Mouse (Mus musculus): ENCODE data around the gene AI854703. TPM values are rescaled to one million over a fixed set of nuclear protein-coding genes. Genes with fewer than 3 reads are reported as not detected.

The AI854703 gene
- polyA plus RNA-seq, 2 experiments = 0.76 to 1.1 TPM

DNA sequence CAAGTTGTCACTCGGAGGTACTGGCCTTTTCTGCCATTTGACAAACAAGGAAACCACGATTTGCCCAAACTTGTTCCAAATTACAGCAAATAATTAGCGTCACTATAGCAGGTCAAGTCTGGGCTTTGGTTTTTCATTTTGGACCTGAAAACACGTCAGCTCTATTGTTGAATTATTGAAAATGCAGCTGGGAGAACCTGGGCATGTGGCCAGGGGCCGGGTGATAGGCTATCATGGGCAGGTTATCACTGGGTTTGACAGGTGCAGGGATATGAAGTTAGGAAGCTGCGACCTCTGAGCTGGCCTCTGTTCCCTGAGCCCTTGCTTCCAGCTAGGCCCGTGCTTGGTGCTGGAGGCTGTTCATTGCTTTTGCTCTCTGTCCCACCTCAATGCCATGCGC, 4.3 kb downstream of the AI854703 start:
- H3K4me1 ChIP-seq (ENCODE audit: control insufficient read depth, insufficient read depth, low read length) = no peaks in the 10 kb centered on the region
- WGBS = 85% methylated on average over 8 of the region's 8 CpGs
- H3K9ac ChIP-seq (ENCODE audit: low read depth, low read length, severe bottlenecking) = no peak overlapping the region
- no peaks in the 10 kb centered on the region for H3K9me3 ChIP-seq (ENCODE audit: control insufficient read depth, low read length)
- no peak overlapping the region for H3K4me3 ChIP-seq (replicated peaks; ENCODE audit: low read length)
- TF ChIP-seq POLR2A (IDR thresholded peaks at IDR 0.05; ENCODE audit: borderline replicate concordance, extremely low read depth, insufficient read depth, insufficient read length) = no peak
- H3K36me3 ChIP-seq (ENCODE audit: control insufficient read depth, insufficient read depth, low read length) = no peaks in the 10 kb centered on the region
- H3K27ac ChIP-seq (replicated peaks; ENCODE audit: low read depth, low read length) = no peak overlapping the region
- ATAC-seq (ENCODE audit: low FRiP score, low read depth) = no peak
- no peak for DNase-seq (ENCODE audit: low spot score)
- peaks cover 30% of the 10 kb centered on the region for H3K27me3 ChIP-seq (ENCODE audit: control insufficient read depth, insufficient read depth, low read length)
- H3K4me2 ChIP-seq (replicated peaks; ENCODE audit: low read depth, low read length, severe bottlenecking) = no peak overlapping the region

DNA sequence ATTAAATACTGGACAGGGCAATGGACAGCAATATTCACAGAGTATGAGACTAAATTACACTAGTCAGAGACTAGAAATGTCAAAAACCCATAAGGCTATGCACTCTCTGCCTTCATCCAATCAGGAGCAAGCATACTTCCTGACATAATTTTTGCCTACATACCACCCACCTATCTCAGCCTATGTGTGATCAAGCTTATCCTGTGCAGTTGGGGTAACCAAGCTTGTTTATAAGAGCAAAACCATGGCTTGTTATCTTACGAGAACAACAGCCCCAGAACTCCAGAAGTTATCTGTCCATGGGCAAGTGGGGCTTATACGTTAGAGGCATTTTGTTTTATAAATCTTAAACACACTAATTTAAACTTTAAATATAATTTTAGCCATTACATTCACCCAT, 8.5 kb downstream of the AI854703 start:
- no peak for TF ChIP-seq POLR2A (IDR thresholded peaks at IDR 0.05; ENCODE audit: borderline replicate concordance, extremely low read depth, insufficient read depth, insufficient read length)
- ATAC-seq (ENCODE audit: low FRiP score, low read depth) = no peak
- no peaks in the 10 kb centered on the region for H3K9me3 ChIP-seq (ENCODE audit: control insufficient read depth, low read length)

DNA sequence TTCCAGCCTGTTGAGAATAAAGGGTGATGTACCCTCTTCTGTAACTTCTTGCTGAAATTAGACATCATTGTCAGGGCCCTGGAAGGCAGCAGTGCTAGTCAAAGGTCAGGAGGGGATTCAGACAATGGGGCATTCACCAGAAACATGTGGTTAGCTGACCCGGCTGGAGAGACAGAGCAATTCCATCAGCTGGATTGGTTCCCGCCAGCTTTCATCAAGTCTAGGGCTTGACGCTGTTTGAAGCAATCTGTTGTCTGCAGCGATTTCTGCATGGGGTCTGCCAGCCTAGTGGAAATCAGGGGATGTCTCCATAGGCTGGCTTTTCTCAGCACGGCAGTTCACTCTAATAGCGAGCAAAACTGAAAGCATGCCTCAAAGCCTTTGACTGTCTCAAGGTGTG, 10.0 kb downstream of the AI854703 start:
- no peaks in the 10 kb centered on the region for H3K9me3 ChIP-seq (ENCODE audit: control insufficient read depth, low read length)

More for the DNA sequence above, 8.5 kb downstream of the AI854703 start:
- no peak overlapping the region for H3K4me2 ChIP-seq (replicated peaks; ENCODE audit: low read depth, low read length, severe bottlenecking)
- no peak for DNase-seq (ENCODE audit: low spot score)
- no peak overlapping the region for H3K4me3 ChIP-seq (replicated peaks; ENCODE audit: low read length)
- H3K36me3 ChIP-seq (ENCODE audit: control insufficient read depth, insufficient read depth, low read length) = no peaks in the 10 kb centered on the region
- no peaks in the 10 kb centered on the region for H3K4me1 ChIP-seq (ENCODE audit: control insufficient read depth, insufficient read depth, low read length)
- 77% methylated on average over 2 of the region's 2 CpGs for WGBS
- no peak overlapping the region for H3K9ac ChIP-seq (ENCODE audit: low read depth, low read length, severe bottlenecking)
- no peaks in the 10 kb centered on the region for H3K27me3 ChIP-seq (ENCODE audit: control insufficient read depth, insufficient read depth, low read length)
- no peak overlapping the region for H3K27ac ChIP-seq (replicated peaks; ENCODE audit: low read depth, low read length)

DNA sequence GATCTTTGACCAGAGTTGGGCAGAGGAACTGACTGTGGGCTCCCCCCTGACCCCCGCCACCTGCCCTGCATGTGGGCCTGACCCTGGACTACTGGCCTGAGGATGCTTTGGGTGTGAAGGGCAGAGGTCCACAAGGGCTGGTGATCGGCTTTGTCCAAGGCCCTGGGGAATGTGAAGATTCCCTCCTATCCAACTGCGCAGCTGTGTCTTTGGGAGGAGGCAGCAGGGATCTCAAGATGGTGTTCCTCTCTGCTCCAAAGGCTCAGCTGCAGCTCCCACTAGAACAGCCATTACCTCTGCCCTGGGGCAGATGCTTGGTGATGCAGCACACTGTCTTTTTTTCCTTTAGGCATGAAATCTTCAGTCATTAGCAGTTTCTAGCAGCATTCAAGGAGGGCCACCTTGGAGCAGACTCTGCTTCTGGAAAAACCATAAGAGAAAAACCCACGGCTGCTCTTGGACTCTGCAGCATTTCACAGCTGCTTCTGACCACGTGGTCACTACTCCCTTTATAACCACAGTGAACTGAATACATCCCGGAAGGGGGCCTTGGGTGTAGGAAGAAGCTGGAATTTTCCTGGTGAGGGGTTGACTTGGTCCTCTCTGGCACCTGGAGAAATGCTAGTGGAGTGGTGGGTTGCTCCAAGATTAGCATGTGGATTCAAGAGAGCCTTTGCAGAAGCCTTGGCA, 11.4 kb downstream of the AI854703 start:
- no peak overlapping the region for H3K27ac ChIP-seq (replicated peaks; ENCODE audit: low read depth, low read length)
- no peaks in the 10 kb centered on the region for H3K36me3 ChIP-seq (ENCODE audit: control insufficient read depth, insufficient read depth, low read length)
- no peak; the same call in none of the 2 replicates for ATAC-seq (ENCODE audit: low FRiP score, low read depth)
- H3K27me3 ChIP-seq (ENCODE audit: control insufficient read depth, insufficient read depth, low read length) = no peaks in the 10 kb centered on the region
- no peaks in the 10 kb centered on the region for H3K9me3 ChIP-seq (ENCODE audit: control insufficient read depth, low read length)
- no peak overlapping the region for H3K4me3 ChIP-seq (replicated peaks; ENCODE audit: low read length)
- no peaks in the 10 kb centered on the region for H3K4me1 ChIP-seq (ENCODE audit: control insufficient read depth, insufficient read depth, low read length)
- H3K4me2 ChIP-seq (replicated peaks; ENCODE audit: low read depth, low read length, severe bottlenecking) = no peak overlapping the region
- H3K9ac ChIP-seq (ENCODE audit: low read depth, low read length, severe bottlenecking) = no peak overlapping the region
- DNase-seq (ENCODE audit: low spot score) = no peak
- TF ChIP-seq POLR2A (IDR thresholded peaks at IDR 0.05; ENCODE audit: borderline replicate concordance, extremely low read depth, insufficient read depth, insufficient read length) = no peak
- 64% methylated on average over 6 of the region's 6 CpGs for WGBS

More for the DNA sequence above, 10.0 kb downstream of the AI854703 start:
- ATAC-seq (ENCODE audit: low FRiP score, low read depth) = no peak
- Histone ChIP-seq H3K9ac (ENCODE audit: low read depth, low read length, severe bottlenecking) (no peak overlapping the region), H3K27ac (replicated peaks; ENCODE audit: low read depth, low read length) (no peak overlapping the region), H3K4me3 (replicated peaks; ENCODE audit: low read length) (no peak overlapping the region), H3K27me3 (ENCODE audit: control insufficient read depth, insufficient read depth, low read length) (no peaks in the 10 kb centered on the region), H3K4me2 (replicated peaks; ENCODE audit: low read depth, low read length, severe bottlenecking) (no peak overlapping the region), H3K4me1 (ENCODE audit: control insufficient read depth, insufficient read depth, low read length) (no peaks in the 10 kb centered on the region), H3K36me3 (ENCODE audit: control insufficient read depth, insufficient read depth, low read length) (no peaks in the 10 kb centered on the region)
- TF ChIP-seq POLR2A (IDR thresholded peaks at IDR 0.05; ENCODE audit: borderline replicate concordance, extremely low read depth, insufficient read depth, insufficient read length) = no peak
- DNase-seq (ENCODE audit: low spot score) = no peak
- WGBS = 60% methylated on average over 6 of the region's 6 CpGs

DNA sequence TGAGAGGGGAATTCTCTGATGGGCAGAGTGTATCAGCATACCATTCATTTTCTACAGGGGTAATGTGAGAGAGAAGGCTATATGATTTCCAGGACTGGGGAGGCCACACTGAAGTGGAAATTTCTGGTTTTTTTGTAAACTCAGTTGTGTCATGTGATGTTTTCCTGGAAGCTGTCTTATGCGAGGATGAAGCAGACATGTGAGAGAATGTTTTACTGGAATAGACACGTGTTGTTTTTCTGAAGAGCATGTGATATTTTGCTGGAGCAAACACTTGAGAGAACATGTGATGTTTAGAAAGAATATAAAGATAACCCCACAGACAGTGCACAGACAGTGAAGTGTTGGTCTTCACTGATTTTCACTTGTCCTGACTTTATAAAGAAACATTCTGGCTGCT, 12.0 kb downstream of the AI854703 start:
- Histone ChIP-seq H3K4me1 (ENCODE audit: control insufficient read depth, insufficient read depth, low read length) (no peaks in the 10 kb centered on the region), H3K27ac (replicated peaks; ENCODE audit: low read depth, low read length) (no peak overlapping the region), H3K4me2 (replicated peaks; ENCODE audit: low read depth, low read length, severe bottlenecking) (no peak overlapping the region), H3K9me3 (ENCODE audit: control insufficient read depth, low read length) (no peaks in the 10 kb centered on the region), H3K27me3 (ENCODE audit: control insufficient read depth, insufficient read depth, low read length) (no peaks in the 10 kb centered on the region), H3K36me3 (ENCODE audit: control insufficient read depth, insufficient read depth, low read length) (no peaks in the 10 kb centered on the region), H3K4me3 (replicated peaks; ENCODE audit: low read length) (no peak overlapping the region), H3K9ac (ENCODE audit: low read depth, low read length, severe bottlenecking) (no peak overlapping the region)
- DNase-seq (ENCODE audit: low spot score) (no peak), ATAC-seq (ENCODE audit: low FRiP score, low read depth) (no peak)
- TF ChIP-seq POLR2A (IDR thresholded peaks at IDR 0.05; ENCODE audit: borderline replicate concordance, extremely low read depth, insufficient read depth, insufficient read length) = no peak
- 54% methylated on average over 2 of the region's 2 CpGs for WGBS
